Mouse (Mus musculus): ENCODE measurements around the gene Spint5.

DNA sequence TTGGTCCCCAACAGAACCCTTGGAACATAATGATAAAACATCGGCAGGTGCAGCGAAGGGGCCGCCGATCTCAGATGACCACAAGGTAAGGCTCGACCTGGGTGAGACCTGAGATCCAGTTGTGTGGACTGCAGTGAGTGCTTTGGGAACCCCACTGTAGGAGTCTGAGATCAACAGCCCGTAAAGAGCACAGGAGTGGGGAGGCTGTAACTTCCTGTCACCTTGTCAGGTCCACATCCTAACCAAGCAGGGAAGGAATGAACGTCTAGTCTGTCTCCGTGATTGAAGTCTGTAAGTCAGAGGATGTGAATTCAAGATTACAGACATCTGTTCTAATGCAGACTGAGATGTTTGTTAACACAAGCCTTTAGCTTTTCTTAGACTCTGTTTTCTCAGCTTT is 31.6 kb downstream of the Spint5 start:
- TF ChIP-seq NANOG (IDR thresholded peaks at IDR 0.05; ENCODE audit: borderline replicate concordance, low read length) (no peak), CTCF (conservative IDR thresholded peaks at IDR 0.05; ENCODE audit: low read length) (no peak)
